Mouse (Mus musculus) mesoderm, embryonic 11.5 days (tissue): Measurements from ENCODE around the gene Tle6.

Source experiments
- DNase-seq: peaks from one replicate; pipeline ENCODE4 v3.0.0-alpha.2; 2012; ENCODE audit warnings: low read depth, low spot score

Tle6 gene

DNA sequence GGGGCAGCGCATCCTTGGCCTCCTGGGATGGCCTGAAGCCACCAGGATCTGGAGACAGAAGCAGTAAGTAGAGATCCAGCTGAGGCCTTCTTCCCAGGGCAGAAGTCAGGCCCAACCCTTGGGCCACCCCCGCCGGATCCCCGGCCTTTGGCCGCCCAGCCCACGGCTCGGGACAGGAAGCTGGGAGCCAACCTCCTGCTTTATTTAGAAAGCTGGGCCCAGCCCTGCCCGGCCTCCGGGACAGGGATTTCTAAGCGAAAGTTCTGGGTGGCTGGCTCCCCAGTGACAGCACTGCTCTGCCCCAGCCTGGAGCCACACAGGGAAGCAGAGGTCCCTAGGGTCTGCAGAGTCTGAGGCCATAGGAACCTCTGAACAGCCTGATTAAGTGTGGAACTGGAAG, 59.1 kb downstream of the Tle6 start:
- no peak for DNase-seq

DNA sequence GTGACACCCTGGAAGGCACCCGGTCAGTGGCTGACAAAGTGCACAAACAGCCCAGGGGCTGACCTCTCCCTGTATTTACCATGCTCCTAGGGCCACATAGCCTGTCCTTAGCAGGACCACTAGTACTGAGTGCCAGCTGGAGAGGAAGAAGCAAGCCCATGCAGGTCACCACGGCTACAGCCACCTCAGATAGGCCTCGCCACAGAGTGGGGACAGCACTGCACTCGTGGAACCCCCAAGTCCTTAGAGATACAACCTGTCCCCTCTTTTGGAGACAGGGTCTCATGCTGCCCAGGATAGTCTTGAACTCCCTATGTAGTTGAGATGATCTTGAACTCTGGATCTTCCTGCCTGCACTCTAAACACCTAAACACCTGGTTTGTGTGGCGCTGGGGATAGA, 59.5 kb downstream of the Tle6 start:
- no peak for DNase-seq
